Mouse (Mus musculus): ENCODE measurements around the gene Kantr.

Gene Kantr

GRCm38 (mm10) chrX:152279384-152279783, 47.9 kb downstream of the Kantr start:
- no peak for DNase-seq

GRCm38 (mm10) chrX:152271189-152271588, 56.1 kb downstream of the Kantr start:
- DNase-seq: no peak
